Mouse (Mus musculus): ENCODE measurements around the gene Thy1.

GRCm38 (mm10) chr9:44083392-44084121 lies 40.4 kb downstream of the Thy1 start:
- TF ChIP-seq CTCF (conservative IDR thresholded peaks at IDR 0.05; ENCODE audit: low read length) (no peak), NANOG (IDR thresholded peaks at IDR 0.05; ENCODE audit: borderline replicate concordance, low read length) (no peak)
